Mouse (Mus musculus): Measurements from ENCODE around the gene Gm10518. TPM values are rescaled to one million over a fixed set of nuclear protein-coding genes. Genes with fewer than 3 reads are reported as not detected.
A peak's percentile ranks its signal among the peaks of the same experiment; 100 is the strongest.

The Gm10518 gene
- polyA plus RNA-seq, 1 experiment: not detected

DNA sequence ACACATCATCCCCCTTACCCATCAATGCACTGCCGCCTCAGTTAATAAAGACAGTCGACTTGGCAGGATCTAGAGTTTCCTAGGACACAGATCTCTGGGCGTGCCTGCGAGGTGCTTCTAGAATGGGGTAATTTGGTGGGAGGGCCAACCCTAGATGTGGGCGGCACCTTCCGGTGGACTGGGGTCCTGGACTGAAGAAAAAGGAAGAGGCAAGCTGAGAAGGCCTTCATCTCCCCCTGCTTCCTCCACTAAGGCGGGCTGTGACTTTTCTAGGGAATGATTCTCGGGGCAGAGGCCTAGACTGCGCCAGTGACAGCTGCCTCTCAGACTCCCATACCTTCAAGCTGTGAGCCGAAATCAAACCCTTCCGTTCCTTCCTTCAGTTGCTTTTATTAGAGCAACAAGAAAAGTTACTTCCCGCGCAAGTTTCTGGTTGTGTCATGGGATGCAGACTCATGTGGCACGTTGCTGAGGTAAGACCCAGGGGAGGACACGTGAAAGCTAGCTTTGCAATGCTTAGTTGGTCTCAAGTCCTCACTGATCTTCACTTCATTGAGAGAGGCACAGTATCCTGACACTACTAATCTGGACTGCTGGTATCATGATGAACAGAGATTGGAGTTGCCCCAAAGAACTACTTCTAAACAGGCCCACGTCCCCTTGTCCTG lies 42.8 kb downstream of the Gm10518 start:
- no peaks in the 10 kb centered on the region for H3K36me3 ChIP-seq (ENCODE audit: control insufficient read depth)
- no peak for TF ChIP-seq GATA1 (IDR thresholded peaks at IDR 0.05; ENCODE audit: low read length)
- TF ChIP-seq TAL1 (IDR thresholded peaks at IDR 0.05; ENCODE audit: low read length): no peak
- H3K9me3 ChIP-seq (ENCODE audit: control insufficient read depth, low read length): no peaks in the 10 kb centered on the region
- no peak overlapping the region for H3K4me3 ChIP-seq (replicated peaks)
- no peaks in the 10 kb centered on the region for H3K27me3 ChIP-seq (ENCODE audit: control insufficient read depth)
- peaks cover 19% of the 10 kb centered on the region for H3K4me1 ChIP-seq (ENCODE audit: control insufficient read depth)

DNA sequence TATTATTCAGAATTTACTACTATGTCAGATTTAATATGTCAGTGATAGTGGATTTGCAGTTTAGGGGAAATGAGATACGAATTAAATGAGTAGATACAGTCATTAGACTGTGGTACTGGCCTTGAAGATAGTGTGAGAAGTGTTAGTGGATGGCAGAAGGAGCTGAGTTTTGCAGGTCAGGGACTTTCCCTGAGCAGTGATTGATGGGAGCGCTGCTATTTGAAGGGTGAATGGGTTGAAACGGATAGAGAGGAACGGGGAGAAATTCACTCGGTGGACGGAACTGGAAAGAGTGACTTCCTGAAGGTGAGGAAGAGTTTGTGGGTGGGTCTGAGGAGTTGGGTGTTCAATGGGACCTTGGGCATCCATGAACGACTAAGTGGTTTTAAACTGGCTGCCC lies 44.0 kb downstream of the Gm10518 start:
- Histone ChIP-seq H3K36me3 (ENCODE audit: control insufficient read depth) (no peaks in the 10 kb centered on the region), H3K9me3 (ENCODE audit: control insufficient read depth, low read length) (no peaks in the 10 kb centered on the region), H3K4me1 (ENCODE audit: control insufficient read depth) (peaks cover 19% of the 10 kb centered on the region), H3K4me3 (replicated peaks) (no peak overlapping the region), H3K27me3 (ENCODE audit: control insufficient read depth) (no peaks in the 10 kb centered on the region)
- TF ChIP-seq TAL1 (IDR thresholded peaks at IDR 0.05; ENCODE audit: low read length): no peak
- no peak for TF ChIP-seq GATA1 (IDR thresholded peaks at IDR 0.05; ENCODE audit: low read length)

DNA sequence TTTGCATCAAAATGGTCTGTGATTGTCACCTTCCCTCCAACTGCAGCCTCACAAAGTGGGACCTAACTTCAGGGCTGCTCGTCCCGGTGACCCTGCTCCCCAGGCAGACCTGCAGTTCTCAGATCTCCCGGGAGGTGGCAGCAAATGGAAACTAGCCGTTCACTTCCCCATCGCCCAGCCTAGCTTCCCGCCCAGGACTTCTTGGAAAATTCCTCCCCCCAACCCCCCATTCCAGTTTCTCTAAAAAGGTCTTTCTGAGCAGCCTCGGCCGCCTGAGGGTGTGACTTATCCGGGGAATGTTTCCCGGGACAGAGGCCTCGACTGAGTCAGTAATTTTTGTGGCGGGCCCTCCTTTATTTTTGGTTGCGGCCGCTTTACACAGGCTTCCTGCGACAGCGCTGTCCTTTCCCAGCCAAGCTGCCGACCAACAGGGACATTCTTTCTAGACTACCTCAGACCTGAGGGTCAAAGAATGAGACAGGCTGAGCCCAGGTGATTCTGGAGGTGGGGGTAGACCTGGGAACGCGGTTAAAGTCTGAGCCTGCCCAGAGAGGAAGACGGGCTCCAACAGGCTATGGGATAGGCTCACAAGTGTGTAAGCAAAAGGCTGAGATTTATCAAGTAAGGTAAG lies 44.7 kb downstream of the Gm10518 start:
- TF ChIP-seq GATA1 (IDR thresholded peaks at IDR 0.05; ENCODE audit: low read length) (no peak), TAL1 (IDR thresholded peaks at IDR 0.05; ENCODE audit: low read length) (no peak)
- H3K4me3 ChIP-seq (replicated peaks): peak overlapping the region; percentile 52
- no peaks in the 10 kb centered on the region for H3K27me3 ChIP-seq (ENCODE audit: control insufficient read depth)
- no peaks in the 10 kb centered on the region for H3K36me3 ChIP-seq (ENCODE audit: control insufficient read depth)
- H3K4me1 ChIP-seq (ENCODE audit: control insufficient read depth): peaks cover 19% of the 10 kb centered on the region
- no peaks in the 10 kb centered on the region for H3K9me3 ChIP-seq (ENCODE audit: control insufficient read depth, low read length)

DNA sequence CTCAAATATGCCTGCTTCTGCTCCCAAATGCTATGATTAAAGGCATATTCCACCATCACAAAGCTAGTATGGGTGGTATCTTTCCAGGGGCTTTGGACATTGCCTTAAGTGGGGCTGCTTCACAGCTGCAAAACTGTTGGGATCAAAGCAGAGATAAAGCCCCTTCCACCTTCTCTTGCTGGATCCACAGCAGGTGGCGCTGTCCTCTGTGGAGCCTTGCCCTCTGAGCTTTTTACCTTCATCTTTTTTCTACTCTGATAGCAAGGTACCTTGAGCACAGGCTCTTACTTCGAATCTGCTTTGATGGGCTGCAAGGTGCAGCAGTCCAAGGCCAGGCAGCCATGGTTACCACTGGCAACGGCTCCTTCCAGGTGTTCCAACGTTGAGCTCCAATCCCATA lies 50.2 kb downstream of the Gm10518 start:
- H3K36me3 ChIP-seq (ENCODE audit: control insufficient read depth): no peaks in the 10 kb centered on the region
- H3K4me3 ChIP-seq (replicated peaks): peak overlapping the region; percentile 4
- H3K27me3 ChIP-seq (ENCODE audit: control insufficient read depth): no peaks in the 10 kb centered on the region
- TF ChIP-seq TAL1 (IDR thresholded peaks at IDR 0.05; ENCODE audit: low read length) (no peak), GATA1 (IDR thresholded peaks at IDR 0.05; ENCODE audit: low read length) (no peak; the same call in 1 of the 2 replicates)
- peaks cover 24% of the 10 kb centered on the region for H3K4me1 ChIP-seq (ENCODE audit: control insufficient read depth)
- H3K9me3 ChIP-seq (ENCODE audit: control insufficient read depth, low read length): no peaks in the 10 kb centered on the region

Other genes starting within 250 kb of the Gm10518 start
- not detected in 2 replicates for gene Sccpdh, start 135.2 kb upstream of the Gm10518 start, polyA plus RNA-seq (2012)
- not detected in 2 replicates for gene Kif28, start 58.1 kb upstream of the Gm10518 start, polyA plus RNA-seq (2012)
- gene Ahctf1, start 304 bp downstream of the Gm10518 start, polyA plus RNA-seq (2012): 4.5 and 4.8 TPM in 2 replicates
- gene Cdc42bpa, start 157.1 kb downstream of the Gm10518 start, polyA plus RNA-seq (2012): 2.3 and 3.0 TPM in 2 replicates

Measured in erythroblast, embryonic 14.5 days (primary cell).